Mouse (Mus musculus) Patski (cell line): Measurements from ENCODE around the gene Gm20388. TPM values are rescaled to one million over a fixed set of nuclear protein-coding genes. Genes with fewer than 3 reads are reported as not detected.

Experiments used
- ATAC-seq: fragments of 100-300 bp; one replicate; pipeline ENCODE4 v1.8.0; 2021
- CTCF ChIA-PET: fragments of 350-600 bp; sonication (Branson Sonifier 250); formaldehyde crosslinking; loops from one replicate; lab custom pipeline; 2022; ENCODE audit warnings: inconsistent platforms; lab: Charles Lee
- POLR2A ChIA-PET: fragments of 350-600 bp; sonication (Branson Sonifier 250); formaldehyde crosslinking; loops from one replicate; lab custom pipeline; 2022; ENCODE audit warnings: antibody characterized with exemption, inconsistent platforms; lab: Charles Lee
- DNase-seq: peaks from one replicate; pipeline ENCODE4 v3.0.0-alpha.2; 2011; ENCODE audit warnings: low read depth, low spot score
- H3K27me3 ChIP-seq: fragments of 371-371 bp; one replicate; pipeline ENCODE4 v1.5.1; 2021
- CTCF ChIP-seq: fragments of 100-300 bp; IDR thresholded peaks from one replicate; pipeline ENCODE4 v1.5.1; 2021
- in situ Hi-C: fragments of 300-500 bp; cut with MboI; formaldehyde crosslinking; loops from 3 replicates; pipeline ENCODE4 v1.11.1; 2018; ENCODE audit warnings: low pct_unique_long_range_greater_than_20kb, mixed read lengths
- polyA plus RNA-seq: library from polyadenylated mRNA; unstranded; gene quantifications from one replicate; pipeline ENCODE4 v1.2.3, GENCODE M21; 2021

Gm20388 gene
- polyA plus RNA-seq, 1 experiment from 2014 or later = 86.7 TPM

DNA sequence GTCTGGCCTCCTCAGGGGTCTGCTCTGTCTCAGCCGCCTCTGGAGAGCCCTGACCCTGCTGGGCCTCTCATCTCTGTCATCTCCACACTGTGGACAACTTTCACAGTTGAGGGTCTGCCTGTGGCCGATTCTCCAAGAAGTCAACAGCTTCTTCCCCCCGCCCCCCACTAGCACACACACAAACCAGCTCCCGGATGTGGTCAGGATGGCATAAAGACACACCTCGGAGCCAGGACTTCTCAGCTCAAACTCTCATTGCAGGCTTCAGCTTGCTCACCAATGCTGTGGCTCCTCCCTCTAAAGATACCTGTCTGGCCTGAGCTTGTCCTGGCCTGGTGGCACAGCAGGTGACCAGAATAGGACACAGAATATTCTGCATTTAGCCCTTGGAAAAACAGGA is 977.4 kb downstream of the Gm20388 start:
- in situ Hi-C loops = no loop called here
- peaks cover 68% of the 10 kb centered on the region for H3K27me3 ChIP-seq
- no peak for TF ChIP-seq CTCF
- ChIA-PET CTCF (no interaction called here), POLR2A (no interaction called here)
- ATAC-seq (no peak), DNase-seq (no peak)

DNA sequence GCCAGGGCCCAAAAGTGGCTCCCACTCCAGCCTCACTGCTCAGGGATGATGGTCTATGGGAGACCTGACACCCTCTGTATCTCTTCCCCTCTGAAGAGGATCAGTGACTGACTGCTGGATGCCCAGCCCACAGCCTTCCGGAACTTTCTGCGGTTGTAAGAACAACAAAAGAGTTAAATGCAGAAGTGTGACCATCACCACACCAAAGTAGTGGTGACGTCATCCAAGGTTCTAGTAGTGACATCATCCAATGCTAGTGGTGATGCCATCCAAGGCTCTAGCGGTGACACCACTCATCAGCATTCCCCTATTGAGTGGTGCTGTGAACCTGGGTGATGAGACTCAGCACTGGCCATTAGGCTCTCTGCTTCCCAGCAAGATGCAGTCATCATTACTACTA is 978.5 kb downstream of the Gm20388 start:
- POLR2A ChIA-PET = no interaction called here
- in situ Hi-C loops = no loop called here
- CTCF ChIA-PET = no interaction called here
- H3K27me3 ChIP-seq = peaks cover 57% of the 10 kb centered on the region
- no peak for ATAC-seq
- no peak for TF ChIP-seq CTCF
- no peak for DNase-seq

DNA sequence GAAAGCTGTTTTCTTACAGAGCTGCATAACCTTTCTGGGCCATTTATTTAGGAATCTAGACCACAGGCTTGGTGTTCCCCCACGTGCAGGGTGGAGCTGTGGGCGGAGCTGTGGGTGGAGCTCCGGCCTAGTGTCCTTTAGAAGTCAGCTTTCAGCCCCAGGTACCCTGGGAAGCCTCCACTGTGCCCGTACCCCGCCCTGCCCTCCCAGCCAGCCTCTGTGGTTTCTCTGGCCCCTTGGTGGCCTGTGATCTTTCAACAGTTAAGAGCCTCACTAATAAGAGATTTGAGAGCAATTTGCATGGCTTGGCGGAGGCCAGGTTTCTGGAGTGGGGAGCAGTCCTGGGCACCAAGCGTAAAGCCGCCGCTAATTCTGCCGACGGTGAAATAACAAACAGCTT is 979.4 kb downstream of the Gm20388 start:
- H3K27me3 ChIP-seq = peaks cover 59% of the 10 kb centered on the region
- ChIA-PET POLR2A (no interaction called here), CTCF (no interaction called here)
- in situ Hi-C loops = no loop called here
- no peak for TF ChIP-seq CTCF
- DNase-seq (peak; percentile 24), ATAC-seq (no peak)

DNA sequence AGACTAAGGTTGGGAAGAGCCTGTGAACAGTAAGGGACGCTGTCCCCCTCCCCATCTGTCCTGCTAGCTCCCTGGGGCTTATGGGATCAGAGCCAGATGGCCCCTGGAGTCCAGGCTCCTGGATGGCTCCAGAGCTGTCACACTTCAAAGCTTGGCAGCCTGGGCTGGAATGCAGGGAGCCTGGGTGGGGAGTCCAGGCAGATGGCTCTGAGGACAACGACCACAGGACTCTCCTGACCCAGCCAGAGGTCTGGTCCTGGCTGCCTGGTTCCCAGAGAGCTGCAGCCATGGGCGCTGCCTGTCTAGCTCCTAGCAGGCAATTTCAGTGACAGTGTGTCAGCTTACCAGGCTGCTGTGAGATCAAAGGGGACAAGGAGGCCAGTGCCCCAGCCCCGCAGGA is 984.4 kb downstream of the Gm20388 start:
- DNase-seq = no peak
- in situ Hi-C loops = no loop called here
- ChIA-PET POLR2A (no interaction called here), CTCF (no interaction called here)
- no peak for TF ChIP-seq CTCF
- no peak for ATAC-seq
- peaks cover 27% of the 10 kb centered on the region for H3K27me3 ChIP-seq

DNA sequence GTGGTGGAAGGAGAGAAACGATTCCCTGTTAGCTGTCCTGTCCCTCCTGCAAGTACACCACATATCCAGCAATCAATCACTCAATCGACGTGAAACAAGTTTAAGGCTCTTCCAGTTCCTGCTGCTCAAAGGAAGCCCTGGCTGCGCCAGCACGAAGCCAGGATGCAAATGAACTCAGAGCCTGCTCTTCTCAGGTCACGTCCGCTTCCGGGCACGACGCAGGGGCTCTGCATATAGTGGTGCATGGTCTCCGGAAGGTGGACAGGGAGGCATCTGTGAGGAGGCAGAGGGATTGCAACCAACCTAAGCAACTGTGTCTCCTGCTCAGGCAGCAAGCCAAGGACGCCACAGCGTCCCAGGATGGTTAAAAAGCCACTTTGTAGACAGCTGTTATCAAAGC is 985.0 kb downstream of the Gm20388 start:
- TF ChIP-seq CTCF = no peak
- ChIA-PET CTCF (no interaction called here), POLR2A (no interaction called here)
- no peak for DNase-seq
- in situ Hi-C loops = no loop called here
- no peak for ATAC-seq
- peaks cover 26% of the 10 kb centered on the region for H3K27me3 ChIP-seq

DNA sequence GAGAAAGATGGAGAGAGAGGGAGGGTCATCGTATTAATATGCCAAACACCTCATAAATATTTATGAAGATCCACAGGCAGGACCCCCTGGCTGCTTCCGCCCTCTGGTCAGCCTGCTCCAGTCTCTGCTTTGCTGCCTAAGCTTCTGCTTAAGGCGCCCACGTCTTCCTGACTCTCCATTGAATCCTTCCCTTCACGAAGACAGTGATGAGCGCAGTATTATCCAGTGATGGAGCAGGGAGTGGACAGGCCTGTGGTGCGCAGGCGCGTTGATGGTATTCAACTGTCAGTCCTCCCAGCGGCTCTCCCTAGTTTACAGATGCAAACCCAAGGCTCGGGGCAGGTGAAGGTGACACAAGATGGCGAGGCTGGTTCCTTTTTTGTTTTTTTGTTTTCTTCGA is 985.6 kb downstream of the Gm20388 start:
- DNase-seq (no peak), ATAC-seq (no peak)
- in situ Hi-C loops = no loop called here
- CTCF ChIA-PET = no interaction called here
- POLR2A ChIA-PET = no interaction called here
- TF ChIP-seq CTCF = no peak
- H3K27me3 ChIP-seq = peaks cover 26% of the 10 kb centered on the region

DNA sequence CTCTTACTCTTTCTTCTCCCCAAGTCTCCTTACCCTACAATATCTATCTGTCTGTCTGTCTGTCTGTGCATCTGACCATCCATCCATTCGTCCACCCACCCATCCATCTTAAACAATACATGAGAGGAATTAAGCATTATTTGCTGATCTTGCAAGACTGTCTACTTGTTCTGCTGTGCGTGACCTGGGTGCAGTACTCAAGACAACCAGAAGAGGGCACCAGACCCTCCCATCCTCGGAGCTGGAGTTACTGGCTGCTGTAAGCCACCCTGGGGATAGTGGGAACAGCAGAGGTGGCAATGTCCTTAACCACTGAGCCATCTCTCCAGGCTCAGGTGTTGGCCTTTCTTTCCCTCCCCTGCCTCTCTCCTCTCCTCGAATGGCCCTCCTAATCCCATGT is 987.4 kb downstream of the Gm20388 start:
- POLR2A ChIA-PET = no interaction called here
- CTCF ChIA-PET = no interaction called here
- peaks cover 22% of the 10 kb centered on the region for H3K27me3 ChIP-seq
- ATAC-seq (no peak), DNase-seq (no peak)
- in situ Hi-C loops = no loop called here
- no peak for TF ChIP-seq CTCF

DNA sequence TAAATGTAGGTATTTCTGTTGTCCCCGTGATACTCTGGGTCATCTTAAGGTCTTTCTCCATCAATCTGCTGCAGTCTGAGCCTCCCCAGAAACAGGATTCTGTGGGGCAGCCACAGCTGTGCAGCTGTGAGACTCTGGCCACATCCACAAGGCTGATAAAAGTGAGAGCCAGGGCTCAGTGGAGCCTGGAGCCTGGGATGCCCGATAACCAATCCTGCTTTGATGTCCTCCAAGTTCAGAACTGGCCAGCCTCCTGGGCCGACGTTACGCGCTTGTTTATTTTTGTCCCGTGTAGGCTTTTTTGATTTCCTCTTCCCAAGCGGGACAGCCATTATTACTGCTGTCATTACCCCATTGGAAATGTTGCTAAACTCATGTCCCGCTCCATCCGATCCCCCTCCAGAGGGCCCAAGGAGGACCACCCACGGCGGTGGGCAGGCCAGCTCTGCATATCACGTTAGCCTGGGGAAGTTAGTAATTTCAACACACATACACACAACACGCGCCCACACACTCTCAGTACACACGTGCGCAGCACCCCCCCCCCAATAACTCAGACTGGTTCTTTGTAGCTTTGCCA is 988.3 kb downstream of the Gm20388 start:
- POLR2A ChIA-PET = interaction anchor here (0.5 kb wide), 1 partner anchor 400 kb away, joined by 3 read pairs; no protein-coding TSS in a partner anchor
- H3K27me3 ChIP-seq = peaks cover 22% of the 10 kb centered on the region
- no peak for TF ChIP-seq CTCF
- DNase-seq (no peak), ATAC-seq (no peak)
- CTCF ChIA-PET = no interaction called here
- in situ Hi-C loops = no loop called here

DNA sequence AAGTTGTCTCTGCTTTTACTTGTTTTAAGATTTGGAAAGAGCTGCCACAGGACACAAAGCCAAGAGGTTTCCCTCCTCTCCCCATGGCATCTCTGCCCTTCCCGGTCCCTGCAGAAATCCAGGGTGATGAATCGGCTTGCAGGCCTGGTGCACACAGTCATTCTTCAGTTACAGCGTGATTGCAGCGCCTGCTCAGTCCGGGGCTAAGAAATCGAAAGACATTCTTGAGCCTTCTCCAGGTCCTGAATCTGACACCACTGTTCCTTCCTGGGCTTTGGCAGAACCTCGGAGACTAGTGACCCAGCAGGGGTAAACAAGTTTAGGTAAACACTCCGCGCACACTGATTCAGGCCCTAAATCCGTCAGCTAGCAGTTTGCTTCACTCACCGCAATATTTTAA is 991.7 kb downstream of the Gm20388 start:
- ChIA-PET POLR2A (no interaction called here), CTCF (no interaction called here)
- TF ChIP-seq CTCF = no peak
- DNase-seq (no peak), ATAC-seq (no peak)
- in situ Hi-C loops = loop anchor here (5.0 kb wide), 1 partner anchor 190 kb away; no protein-coding TSS in a partner anchor
- H3K27me3 ChIP-seq = no peaks in the 10 kb centered on the region

DNA sequence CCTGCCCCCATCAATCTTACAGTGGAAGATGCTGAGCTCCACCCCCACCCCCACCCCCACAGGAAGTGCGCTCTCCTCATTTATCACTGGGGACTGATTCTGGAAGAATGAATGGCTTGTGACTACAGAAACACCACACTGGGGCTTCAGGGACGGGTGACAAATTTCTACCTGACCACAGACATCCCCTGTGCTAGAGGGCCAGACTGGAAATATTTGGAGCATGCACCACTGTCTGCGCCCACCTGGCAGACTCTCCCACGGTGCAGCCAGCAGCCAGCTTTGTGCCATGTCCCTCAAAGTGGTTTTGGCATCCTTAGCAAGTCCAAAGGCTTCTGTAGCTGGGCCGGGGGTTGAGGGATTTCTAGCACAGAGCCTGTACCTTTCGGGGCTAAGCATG is 997.0 kb downstream of the Gm20388 start:
- ChIA-PET CTCF (no interaction called here), POLR2A (no interaction called here)
- no peaks in the 10 kb centered on the region for H3K27me3 ChIP-seq
- in situ Hi-C loops = no loop called here
- TF ChIP-seq CTCF = no peak
- no peak for ATAC-seq
- no peak for DNase-seq

DNA sequence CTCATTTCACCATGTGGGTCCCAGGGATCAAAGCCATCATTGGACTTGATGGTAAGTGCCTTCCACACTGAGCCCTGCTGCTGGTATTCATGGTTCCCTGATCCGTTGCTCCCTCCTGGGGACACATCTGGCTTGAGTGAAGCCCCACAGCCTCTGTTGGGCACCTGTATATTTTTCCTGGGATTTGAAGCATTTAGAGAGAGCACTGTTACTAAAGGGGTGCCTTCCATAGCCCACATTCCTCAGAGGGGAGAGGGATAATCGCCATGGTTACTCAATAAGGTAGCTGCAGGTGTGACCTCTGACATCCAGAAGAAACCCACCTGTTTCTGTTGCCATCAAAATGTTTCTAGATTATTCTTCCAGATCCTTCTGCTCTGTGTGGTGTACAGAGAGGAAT is 1000.3 kb downstream of the Gm20388 start:
- no peaks in the 10 kb centered on the region for H3K27me3 ChIP-seq
- no peak for TF ChIP-seq CTCF
- DNase-seq (no peak), ATAC-seq (no peak)
- ChIA-PET POLR2A (no interaction called here), CTCF (no interaction called here)
- in situ Hi-C loops = no loop called here

DNA sequence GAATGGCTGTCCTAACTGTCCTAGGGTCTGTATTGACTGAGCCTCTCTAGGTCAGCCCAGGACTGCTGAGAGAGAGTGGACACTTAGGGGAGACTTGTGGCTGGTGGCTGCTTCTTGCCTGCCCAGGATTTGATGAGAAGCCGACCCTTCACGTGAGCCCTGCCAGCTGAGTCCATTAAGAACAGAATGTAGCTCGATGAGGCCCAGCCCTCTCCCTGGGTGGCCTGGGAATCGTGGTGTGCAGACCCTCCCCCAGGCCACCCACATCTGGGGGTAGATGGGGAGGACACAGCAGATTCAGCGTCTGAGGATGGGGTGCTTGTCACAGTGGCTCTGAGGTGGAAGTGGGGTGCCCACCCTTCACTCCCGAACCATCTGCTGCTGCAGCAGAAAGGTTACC is 1001.8 kb downstream of the Gm20388 start:
- no peak for ATAC-seq
- in situ Hi-C loops = no loop called here
- TF ChIP-seq CTCF = no peak
- ChIA-PET CTCF (no interaction called here), POLR2A (no interaction called here)
- H3K27me3 ChIP-seq = no peaks in the 10 kb centered on the region
- DNase-seq = no peak
